Mouse (Mus musculus) megakaryocyte-erythroid progenitor cell, adult 5-6 weeks (primary cell): Measurements from ENCODE around the gene Abl2. TPM values are rescaled to one million over a fixed set of nuclear protein-coding genes. Genes with fewer than 3 reads are reported as not detected.

Source experiments
- ATAC-seq: replicated peaks from 2 replicates; pipeline ENCODE4 v1.8.0; 2016; ENCODE audit warnings: mild to moderate bottlenecking, inconsistent platforms; ENCODE audit not compliant: severe bottlenecking, poor library complexity, low FRiP score, low TSS enrichment
- total RNA-seq, 2 experiments: library from RNA; stranded (forward) in 1 of 2; stranded (reverse) in 1 of 2; fragments of 200-1000, 215-1000 nt in 1 of 2; fragments of >200 nt in 1 of 2; fragmentation: Nextera tagmentation in 1 of 2; gene quantifications; 2 replicates each; pipeline ENCODE4 v1.2.3; 2014 to 2017

The Abl2 gene
- total RNA-seq, 2 experiments from 2014 or later, result 14.2 to 15.2 TPM

DNA sequence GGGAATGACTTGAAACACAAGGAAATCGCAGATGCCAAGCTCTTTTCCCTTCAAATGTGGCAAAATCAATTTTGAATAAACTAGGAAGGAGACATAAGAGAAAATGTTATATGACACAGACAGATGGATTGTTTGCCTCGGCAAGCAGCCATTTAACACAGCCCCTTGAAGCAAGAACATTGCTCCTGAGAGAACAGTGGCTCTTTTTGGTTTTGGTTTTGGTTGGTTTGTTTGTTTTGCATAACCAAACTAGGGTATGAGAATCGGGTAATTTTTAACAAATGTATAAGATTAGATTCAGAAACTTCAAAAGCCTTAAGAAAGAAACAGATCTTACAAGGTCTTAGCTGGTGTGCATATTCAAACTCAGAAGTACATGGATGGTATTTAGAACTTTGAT lies 62.4 kb downstream of the Abl2 start:
- ATAC-seq, result no peak

DNA sequence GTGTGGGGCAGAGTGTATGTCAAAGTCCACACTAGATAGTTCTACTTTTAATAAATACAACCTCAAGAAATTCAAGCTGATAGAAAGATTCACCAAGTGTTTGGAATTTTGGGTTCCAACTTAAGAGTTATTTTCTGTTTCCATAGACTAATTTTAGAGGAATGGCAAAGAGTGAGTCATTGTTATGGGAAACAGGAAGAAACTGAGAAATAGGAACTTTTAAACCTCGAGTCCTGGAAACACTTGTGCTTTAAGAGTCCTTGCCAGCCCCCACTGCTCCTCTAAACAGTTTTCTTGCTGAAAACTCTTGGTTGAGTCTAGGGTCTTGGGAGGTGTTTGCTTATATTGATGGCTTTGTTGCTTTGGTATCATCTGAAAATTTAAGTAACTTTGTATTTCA lies 65.6 kb downstream of the Abl2 start:
- ATAC-seq, result no peak

DNA sequence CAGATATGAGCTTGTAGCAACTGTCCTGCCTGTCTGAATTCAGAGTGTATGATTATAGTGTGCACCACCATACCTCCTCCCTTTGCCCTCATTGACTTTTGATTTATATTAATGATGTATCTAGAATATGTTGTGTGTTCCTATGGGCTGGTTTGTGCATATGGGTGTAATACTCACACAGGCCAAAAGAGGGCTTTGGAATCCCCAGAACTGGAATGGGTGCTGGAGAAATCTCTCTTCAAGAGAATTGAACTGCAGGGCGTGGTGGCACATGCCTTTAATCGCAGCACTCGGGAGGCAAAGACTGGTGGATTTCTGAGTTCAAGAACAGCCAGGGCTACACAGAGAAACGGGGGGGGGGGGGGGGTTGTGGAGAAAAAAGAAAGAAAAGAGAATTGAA lies 68.1 kb downstream of the Abl2 start:
- peak; percentile 76; the same call in 1 of the 2 replicates for ATAC-seq

DNA sequence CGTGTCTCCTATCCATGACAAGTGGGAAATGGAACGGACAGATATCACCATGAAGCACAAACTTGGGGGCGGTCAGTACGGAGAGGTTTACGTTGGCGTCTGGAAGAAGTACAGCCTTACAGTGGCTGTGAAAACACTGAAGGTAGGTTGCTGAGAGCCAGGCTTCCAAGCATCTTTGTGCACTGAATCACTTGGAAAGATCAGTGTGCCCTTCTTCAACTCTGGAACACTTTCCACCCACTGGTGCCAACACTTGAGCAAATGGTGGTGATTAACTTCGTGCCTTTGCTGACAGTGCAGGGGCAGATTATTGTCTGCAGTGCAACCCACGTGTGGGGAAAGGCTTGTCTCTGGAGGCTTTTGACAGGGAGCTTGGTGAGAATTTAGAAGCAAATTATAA lies 71.4 kb downstream of the Abl2 start:
- no peak for ATAC-seq

DNA sequence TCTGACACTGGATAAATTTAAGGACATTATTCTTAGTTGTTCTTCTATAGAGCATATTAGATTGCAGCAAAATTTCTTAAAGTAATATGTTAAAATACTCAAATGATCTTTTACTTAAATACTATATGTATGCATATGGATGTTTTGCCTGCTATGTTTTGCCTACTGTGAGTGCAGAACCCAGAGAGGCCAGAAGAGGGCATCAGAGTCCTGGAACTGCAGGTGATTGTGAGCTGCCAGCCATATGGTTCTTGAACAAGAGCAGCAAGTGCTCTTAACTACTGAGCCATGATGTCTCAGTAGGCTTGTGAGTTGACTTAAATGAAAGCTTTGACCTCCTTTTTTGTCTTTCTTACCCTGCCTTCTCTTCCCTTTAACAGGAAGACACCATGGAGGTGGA lies 72.4 kb downstream of the Abl2 start:
- no peak for ATAC-seq

DNA sequence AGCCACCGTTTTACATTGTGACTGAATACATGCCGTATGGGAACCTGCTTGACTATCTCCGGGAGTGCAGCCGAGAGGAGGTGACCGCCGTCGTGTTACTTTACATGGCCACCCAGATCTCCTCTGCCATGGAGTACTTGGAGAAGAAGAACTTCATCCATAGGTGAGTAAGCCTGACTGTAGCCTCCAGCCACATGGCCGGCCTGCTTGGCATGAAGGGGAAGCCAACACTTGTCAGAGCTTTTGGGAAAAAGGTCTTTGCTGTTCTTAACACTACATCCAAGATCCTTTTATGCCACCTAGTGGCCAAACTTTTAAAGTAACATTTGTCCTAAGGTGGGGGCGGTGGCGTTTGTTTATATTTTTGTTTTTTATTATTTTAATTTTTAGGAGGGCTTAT lies 74.5 kb downstream of the Abl2 start:
- ATAC-seq, result peak; percentile 67

DNA sequence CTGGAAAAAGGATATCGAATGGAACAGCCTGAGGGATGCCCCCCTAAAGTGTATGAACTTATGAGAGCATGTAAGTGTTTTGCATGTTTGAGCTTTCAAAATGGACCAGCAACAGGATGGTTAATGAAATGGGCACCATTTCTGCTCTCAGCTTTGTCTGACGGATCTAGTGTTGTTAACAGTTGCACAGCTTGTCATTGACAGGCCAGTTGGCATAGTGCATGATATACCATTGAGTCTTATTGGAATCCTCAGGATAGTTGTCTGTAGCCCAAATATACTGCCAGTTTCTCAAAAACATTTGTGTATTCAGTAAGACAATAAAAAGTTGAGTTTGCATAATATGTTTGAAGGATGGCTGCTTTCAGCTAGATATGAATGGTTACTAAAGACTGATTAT lies 76.6 kb downstream of the Abl2 start:
- ATAC-seq, result no peak

DNA sequence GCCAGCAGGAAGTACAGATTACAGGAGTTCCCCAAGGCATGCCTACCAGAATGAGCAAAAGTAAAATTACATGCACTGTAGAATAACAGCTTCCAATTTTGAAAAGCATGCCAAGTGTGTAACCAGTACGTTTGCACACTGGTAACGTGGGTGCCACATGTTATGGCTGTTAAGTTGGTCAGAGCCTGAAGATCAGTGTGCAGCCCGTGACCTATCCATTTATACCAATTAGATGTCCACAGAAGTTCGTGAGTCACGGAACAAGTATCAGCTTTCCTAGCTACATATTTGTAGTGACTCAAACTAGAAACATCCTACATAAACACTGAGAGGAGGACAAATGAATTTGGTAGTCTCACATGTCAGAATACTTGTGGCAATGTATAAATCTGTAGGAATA lies 80.9 kb downstream of the Abl2 start:
- no peak for ATAC-seq

DNA sequence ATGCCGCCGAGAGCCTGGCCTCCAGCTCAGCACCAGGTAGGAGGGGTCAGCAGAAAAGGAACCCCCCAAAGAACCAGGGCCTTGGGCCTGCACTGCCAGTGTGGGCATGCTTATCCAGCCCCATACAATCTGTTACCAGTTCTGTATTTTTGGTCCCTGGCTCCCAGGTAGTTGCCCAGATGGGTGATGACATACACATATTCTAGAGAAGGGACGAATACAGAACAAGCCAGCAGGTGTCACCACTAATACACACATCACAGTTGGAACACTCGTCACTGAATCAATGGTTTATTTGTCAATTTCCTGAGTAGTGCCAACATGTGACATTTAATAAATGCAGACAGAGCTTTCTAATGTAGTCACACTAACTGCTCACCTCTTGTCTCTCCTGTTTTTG lies 82.0 kb downstream of the Abl2 start:
- 0 out of 2 replicates have a peak, but pooled peaks have one; percentile 15 for ATAC-seq

DNA sequence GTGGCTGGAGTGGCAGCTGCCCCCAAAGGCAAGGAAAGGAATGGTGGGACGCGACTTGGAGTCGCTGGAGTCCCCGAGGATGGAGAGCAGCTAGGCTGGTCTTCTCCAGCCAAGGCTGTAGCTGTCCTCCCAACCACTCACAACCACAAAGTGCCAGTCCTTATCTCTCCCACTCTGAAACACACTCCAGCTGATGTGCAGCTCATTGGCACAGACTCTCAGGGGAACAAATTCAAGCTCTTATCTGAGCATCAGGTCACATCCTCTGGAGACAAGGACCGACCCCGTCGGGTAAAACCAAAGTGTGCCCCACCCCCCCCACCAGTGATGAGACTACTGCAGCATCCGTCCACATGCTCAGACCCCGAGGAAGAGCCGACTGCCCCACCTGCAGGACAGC lies 83.2 kb downstream of the Abl2 start:
- peak; percentile 85 for ATAC-seq

DNA sequence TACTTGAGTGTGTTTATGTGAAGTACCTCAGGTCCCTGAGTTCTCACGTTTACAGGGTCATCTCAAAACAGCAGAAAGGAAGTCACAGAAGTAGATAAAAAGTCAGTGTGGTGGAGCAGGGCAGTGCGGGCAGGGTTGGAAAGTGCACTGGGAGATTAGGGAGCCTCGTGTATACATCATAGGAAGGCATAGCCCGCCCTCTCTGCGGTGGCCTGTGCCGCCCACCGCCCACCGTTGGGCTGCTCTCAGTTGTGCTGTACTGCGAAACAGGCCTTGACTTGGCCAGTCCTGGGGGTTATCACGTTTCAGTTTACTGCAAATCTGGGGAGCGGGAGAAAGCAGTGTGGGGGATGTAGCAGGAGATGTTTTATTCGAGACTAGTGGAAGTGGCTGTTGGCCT lies 84.2 kb downstream of the Abl2 start:
- ATAC-seq, result peak; percentile 55

DNA sequence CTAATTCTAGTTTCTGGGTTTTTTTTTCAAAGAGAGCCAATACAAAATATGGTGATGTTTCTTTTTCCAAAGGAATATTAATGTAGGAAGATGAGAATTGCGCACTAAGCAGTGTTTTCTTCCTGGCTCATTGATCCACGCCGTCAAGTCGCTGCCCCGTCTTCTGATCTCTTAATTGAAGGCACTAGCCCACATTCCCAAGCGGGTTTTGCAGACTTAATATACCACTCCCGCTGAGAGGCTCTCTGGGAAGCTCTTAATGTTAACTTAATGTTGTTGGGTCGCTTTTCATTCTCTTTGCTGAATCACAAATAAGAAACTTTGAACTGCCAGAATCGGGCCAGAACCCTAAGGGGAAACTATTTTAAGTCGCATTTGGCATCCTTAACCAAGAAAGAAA lies 85.5 kb downstream of the Abl2 start:
- no peak for ATAC-seq

DNA sequence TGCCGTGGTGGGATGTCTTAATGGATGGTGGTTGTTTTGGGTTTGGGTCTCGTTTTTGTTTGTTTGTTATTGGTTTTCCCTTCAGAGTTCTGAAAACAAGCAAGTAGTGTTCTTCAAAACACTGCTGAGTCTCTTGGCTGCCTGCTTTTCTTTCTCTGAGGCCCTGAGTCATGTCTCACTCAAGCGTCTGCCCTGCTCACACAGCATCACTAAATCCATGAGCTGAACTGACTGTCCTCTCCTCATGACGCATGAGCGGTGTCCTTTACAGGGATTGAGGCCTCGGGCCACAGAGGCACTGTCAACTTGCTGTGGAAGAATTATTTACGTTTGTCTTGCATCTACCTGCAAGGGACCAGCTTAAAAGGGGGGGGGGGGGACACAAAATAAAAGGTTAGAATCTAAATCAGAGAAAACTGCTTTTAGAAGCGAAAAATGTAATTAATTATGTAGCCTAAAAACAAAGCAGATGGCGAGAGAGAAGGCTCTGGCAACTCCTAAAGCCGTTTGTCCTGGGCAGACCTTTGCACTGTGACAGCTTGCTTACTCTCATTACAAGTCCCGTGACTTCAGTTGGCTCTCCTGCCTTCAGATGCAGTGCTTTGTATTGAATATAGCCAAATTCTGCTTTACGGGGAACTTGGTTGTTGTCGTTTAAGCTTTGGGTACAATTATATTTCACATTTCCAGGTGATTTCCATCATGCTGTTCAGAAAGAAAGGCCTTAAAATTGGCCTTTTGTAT lies 86.4 kb downstream of the Abl2 start:
- ATAC-seq, result no peak

DNA sequence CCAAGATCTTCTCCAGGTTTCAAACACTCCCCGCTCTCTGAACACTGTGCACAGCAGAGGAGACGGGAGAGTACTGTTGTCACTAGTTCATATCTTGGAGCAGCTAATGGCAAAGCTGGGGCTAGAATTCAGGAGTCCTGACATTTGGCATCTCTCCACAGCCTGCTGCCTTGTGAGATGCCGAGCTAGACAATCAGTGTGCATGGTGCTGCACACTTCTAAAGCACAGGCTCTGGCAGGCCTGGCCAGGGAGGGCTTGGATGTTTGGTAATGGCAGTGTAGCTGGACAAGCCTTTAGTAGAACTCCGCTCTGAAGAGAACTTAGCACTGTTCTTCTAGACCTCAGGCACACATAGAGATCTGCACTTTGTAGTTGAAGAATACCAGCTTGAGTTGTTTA lies 87.4 kb downstream of the Abl2 start:
- no peak for ATAC-seq

DNA sequence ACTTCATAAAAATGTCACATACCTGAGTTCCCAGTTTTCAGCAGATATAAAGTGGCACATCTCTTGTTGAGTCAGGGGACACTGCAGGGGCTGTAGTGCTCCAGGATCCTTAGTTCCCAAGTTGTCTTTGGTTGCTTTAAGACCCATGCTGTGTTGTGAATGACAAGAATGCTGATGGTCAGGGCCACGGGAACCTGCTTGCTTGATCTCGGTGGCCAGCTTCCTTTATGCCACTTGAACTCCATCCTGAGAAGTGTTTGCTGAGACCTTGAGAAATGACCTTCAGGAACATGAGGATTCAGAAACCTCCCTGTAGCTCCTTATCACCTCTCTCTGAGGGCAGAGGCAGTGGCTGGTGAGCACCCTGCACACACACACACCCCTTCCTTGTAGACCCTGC lies 90.1 kb downstream of the Abl2 start:
- no peak for ATAC-seq

DNA sequence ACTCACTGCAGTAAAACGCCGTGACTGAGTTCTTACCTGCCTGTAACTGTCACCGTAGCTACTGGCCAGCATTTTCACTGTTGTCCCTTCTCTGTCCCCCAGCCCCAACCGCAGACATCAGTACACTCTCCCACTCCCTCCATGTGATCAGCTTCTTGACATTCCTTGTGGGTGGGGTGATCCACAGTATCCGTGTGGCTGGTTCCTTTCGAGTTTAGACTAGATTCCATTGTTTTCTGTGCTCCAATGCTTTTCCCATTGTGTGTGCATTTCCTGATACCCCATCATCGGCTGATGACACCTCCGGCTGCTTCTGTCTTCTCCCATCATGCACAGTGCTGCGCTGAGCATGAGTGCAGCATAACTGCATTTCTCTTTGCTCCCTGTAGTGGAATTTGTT lies 92.0 kb downstream of the Abl2 start:
- no peak for ATAC-seq

DNA sequence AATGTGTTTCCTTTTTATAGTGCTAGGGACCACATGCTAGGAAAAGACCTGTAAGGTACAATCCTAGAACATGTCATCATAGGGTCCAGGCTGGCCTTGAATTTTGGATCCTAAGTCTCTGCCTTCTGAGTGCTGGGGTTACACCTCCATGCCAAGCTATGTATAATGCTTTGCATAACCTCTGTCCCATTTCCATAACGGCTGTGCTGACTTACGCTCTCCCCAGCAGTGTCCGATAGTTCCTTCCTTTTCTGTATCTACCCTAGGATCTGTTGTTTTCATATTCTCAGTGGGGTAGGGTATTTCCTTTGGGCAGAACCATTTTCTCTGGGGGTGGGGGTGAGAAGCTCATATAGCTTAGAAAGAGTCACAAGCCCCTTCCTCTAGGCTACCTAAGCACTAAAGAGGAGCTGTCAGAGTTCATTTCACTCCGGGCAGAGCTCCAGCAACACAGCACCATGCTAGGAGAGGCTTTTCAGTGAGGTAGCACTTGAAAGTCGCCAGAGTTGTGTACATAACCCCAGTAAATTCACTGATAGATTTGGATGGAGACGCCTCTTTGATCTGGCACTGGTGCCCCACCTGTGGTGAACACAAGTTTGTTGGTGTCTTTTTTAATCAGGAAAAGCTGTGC lies 93.7 kb downstream of the Abl2 start:
- no peak for ATAC-seq

DNA sequence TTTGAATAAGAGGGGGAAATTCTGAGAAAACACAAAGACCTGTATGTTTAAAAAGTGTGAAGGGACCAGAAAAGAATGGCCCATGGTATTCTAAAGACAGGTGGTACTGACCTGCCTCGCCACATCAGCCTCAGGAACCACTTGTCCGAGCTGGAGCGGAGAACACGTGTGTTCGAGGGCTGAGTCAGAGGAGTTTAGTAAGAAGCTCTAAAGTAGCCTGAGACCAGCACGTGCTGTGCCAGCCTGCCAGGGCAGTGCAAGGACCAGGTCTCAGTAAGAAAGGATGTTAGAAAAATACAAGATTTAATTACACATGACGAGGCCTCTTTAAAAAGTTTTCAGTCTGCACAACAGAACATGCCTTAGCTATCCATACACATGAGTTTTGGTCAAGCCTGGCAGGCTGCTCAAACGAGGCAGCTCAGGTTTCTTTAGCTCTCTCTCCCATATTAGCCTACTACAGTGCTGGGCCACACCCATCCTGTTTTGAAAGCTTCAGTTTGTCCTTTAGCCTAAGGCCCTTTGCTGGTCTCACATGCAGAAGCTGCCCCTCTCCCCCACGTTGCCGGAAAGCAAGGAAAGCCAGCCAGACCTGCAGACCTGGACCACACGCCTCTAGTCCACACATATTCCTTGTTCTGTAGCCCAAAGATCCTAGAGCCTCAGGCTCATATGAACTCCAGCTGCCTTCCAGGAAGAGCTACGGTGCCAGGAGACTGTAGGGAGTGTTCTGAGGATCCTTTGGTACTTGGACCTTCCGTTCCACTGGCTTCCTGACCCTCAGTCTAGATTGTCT lies 96.3 kb downstream of the Abl2 start:
- no peak for ATAC-seq

DNA sequence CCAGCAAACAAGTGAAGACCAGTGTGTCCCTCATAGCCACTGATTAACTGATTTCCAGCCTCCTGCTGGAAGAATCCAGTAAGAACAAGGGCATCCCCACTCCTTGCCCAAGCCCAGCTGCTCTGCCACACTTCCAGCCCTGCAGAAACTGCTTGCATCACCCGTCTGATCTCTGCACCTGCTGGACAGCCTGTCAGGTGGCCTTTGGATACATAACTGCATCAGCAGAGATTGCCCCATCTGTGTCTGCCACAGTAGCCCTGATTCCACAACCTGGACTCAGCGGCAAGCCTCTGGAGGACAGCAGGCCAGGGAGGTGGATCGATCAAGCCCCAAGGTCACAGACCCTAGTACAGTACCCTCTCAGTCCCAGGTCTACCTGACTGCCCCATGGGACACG lies 98.9 kb downstream of the Abl2 start:
- ATAC-seq, result no peak

DNA sequence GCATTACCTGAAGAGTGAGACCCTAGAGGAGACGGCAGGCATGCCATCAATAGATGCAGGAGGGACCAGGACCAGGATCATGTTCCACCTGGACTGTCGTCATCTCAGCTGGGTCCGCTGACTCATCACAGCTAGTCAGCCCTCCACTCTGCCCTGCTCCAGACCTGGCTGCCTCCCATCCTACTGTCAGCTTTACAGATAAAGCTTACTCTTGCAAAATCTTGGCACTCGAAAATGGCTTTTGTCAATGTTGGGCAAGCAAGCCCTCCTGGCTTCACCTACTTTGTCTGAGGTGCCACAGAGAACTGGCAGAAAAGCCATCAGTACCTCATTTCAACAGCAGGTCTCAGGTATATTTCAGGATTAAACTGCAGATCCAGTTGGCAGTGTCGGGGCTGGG lies 100.1 kb downstream of the Abl2 start:
- no peak for ATAC-seq
